Mouse (Mus musculus) cerebellum, postnatal 25 days (tissue): ENCODE data around the gene Cda.

Source experiments
- DNase-seq, 2 experiments: peaks; one replicate each; pipeline ENCODE4 v3.0.0; 2021; ENCODE audit warnings: mixed read lengths in 2 of 2

Cda gene

DNA sequence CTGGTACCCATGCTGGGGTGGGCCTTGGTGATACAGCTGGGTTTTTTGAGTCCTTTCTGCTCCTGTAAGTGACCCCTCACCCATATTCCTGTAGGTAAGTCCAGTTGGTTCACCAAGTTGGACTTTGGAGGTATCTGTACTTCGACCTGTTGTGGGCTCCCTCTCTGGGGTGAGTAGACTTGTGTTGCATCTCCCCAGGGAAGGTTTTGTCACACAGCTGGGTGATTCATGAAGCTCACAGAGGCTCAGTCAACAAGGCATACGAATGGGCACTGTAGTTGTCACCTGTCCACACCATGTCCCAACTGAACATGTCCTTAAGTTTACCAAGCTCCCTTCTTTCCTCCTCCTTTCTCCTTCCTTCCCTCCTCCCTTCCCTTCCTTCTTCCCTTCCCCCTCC is 1.2 kb downstream of the Cda start:
- no peak for DNase-seq

DNA sequence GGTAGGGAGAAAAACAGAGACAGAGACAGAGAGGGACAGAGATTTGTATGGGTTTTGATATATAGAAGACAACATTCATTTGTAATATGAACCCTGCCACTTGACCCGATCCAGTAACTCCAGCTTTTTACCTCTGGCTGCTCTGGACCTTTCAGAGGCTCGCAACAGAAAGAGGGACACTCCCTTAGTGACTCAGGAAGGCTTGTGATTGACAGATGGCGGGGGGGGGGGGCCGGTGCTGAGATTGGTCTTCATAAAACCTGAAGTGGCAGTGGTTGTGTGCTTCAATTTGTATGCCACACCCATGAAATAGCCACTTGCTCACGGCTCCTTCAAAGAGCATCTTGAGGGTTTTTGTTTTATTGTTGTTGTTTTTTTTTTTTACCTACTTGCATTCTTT is 4.3 kb downstream of the Cda start:
- no peak for DNase-seq

DNA sequence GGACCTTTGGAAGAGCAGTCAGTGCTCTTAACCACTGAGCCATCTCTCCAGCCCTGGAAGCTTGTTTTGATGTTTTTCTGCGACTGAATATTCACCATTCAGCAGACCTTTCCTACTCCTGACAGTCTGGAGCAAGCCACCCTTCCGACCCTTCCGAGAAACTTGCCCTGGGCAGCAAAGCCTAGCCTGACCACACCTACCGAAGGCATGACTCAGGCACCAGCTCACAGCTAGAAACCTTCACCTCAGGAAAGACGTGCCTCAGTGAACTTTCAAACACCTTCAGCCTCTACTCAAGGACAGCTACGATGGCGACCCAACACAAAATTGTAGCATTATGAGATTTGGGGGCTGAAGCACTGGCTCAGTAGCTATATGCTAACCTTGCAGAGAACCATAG is 4.9 kb downstream of the Cda start:
- no peak for DNase-seq

DNA sequence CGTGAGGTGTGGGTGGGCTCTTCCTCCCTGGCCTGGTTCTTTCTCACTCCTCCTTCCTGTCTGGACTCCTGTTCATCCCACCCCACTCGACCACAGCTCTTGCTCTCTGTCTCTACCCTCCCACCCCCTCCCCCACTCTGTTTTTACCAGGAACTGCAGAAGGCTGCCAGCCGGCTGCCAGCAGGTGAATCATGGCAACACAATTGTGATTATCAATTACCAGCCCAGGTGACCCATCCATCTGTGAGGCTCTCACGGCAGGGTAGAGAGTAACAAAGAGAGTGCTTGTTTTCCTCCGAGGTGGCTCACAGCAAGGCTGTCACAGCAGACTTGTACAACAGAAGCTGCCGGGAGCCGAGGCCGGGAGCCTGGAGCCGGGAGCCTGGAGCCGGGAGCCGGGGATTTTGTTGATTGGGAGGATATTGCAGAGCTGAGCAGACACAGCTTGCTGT is 6.4 kb downstream of the Cda start:
- DNase-seq, result peak; percentile 49 to 60

DNA sequence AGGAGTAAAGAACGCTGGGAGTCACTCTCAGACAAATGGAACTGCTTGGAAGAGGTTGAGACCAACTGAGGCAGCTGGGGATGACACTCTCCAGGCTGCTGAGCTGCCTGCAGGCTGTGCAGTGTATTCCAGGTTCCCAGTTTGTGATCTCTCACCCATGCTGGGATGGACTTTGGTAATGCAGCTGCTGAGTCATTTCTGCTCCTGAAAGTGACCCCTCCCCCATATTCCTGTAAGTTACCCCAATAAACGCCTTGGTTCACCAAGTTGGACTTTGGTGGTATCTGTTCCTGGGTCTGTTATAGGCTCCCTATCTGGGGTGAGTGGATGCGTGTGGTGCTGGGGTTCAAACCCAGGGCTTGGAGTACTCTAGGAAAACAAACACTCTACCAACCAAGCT is 9.6 kb downstream of the Cda start:
- DNase-seq, result no peak

DNA sequence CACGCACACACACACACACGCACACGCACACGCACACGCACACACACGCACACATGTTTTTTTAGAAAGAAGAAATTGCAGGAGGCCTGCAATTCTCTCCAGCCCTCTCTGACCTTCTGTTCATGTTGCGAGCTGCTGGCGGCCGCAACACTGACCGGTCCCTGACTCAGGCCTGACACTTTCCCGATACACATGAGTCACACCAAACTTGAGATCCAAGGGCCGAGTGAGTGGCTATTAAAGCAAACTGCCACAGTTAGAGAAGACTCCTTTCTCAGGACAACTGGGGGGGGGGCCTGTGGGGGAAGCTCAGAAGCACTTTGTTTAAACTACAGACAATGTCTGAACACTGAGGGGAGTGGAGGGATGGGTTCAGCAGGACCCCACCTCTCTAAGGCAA is 11.2 kb downstream of the Cda start:
- DNase-seq, result no peak

DNA sequence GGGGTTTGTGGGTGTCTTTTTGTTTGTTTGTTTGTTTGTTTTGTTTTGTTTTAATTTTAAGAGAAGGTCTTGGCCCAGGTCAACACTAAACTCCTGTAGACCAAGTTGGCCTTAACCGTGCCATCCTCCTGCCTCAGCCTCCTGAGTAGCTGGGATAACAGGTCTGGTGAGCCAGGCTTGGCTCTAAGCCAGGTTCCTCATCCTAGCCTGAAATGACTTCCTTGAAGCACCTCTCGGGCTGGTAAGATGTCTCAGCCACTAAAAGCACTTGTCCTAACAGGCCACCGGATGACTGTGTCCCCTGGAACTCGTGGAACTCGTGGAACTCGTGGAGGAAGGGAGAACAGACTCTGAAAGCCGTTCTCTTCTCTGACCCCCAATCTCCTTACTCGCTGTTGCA is 11.7 kb downstream of the Cda start:
- no peak for DNase-seq

DNA sequence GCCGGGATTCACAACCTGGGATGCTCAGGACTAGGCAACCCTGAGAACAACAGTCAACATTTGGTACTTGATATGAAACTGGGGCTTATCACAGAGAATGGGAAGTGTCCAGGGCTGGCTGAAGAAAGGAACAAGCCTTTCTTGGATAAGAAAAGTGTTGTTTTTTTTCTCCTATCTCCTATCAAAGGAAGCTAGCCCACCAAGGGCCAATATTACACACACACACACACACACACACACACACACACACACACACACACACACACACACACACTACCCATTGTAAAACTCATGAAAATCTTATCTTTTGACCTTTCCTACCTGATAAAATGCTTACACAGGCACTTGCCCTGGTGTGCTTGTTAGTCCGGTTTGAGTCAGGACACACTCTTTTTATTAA is 12.3 kb downstream of the Cda start:
- no peak for DNase-seq

DNA sequence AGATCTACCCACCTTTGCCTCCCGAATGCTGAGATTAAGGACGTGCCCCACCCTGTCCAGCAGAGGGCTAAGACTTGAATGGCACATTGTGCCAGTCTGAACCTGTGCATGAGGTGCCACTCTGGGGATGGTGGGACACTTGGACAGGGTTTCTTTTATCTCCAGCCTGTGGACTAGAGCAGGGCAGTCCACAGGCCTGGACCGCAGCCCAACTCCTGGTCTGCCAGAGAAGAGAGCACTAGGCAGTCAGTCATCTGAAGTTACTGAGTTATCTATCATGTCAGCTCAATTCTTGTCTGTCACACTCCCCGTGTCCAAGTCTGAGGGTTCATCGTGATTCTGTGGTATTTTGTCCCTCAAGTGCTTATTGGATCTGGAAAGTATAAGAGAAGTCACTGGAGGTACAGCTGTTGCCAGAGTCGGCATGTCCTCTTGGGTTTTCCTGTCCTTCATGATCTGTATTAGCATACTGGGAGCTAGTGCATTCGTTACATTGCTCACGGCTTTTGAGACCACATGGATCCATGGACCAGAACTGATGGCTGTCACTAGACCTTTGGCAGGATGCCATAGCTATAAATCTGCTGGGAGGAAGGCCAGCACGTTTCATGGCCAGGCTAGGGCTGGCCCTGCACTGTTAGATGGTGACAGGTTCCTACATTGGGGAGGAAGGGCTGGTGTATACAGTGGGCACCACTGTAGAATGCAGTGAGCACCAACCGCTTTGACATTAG is 14.2 kb downstream of the Cda start:
- DNase-seq, result no peak

DNA sequence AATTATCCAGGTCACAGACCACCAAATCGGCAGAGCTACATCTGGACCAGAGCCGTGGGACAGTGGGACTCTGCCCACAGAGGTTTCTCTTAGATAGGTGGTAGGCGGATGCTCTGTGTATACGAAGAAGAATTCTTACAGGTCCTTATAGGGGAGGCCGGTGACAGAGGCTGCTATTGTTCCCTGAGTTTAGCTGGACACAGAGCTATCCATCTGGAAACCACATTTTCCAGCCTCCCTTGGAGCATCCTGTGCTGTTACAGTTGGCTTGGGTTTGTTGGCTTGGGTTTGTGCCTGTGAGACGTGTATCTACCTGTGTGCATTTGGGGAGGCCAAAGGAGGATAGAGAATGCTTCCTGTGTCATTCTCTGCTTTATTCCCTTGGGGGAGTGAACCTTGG is 15.1 kb downstream of the Cda start:
- no peak for DNase-seq

DNA sequence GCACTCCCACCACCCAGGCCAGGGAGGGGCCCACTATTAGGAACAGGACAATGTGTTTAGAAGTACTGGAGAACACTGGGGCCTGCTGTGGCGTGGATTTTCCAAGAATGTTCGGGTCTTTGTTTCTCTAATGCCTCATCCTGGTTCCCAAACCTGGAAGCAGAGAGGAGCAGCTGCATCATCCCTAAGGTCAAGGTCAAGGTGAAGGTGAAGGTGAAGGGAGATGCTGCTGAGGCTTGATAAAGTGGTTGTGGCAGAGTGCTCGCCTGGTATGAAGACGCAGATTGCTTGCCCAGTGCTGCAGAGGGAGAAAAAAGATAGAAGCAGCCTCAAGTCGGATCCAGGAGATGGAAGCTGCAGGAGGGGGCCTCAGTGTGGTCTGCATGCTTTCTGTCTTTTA is 16.0 kb downstream of the Cda start:
- DNase-seq, result no peak

DNA sequence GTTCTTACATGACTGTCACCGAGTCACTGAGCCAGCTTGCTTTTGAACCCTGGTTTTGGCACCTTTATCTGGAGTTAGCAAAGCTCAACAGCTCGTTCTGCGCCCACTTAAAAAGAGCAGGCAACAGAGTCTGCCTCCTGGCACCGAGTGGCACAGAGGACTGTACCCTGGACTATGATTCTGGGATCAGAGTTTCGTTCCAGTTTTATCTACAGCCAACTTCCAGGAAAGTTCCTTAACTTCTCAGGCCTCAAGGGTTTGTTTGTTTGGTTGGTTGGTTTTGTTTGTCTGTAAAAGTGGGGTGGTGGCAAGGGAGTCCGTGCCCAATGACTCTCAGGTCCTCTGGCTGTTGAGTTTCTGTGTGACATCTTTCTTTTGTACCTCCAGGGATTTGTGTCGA is 19.1 kb downstream of the Cda start:
- DNase-seq, result no peak

DNA sequence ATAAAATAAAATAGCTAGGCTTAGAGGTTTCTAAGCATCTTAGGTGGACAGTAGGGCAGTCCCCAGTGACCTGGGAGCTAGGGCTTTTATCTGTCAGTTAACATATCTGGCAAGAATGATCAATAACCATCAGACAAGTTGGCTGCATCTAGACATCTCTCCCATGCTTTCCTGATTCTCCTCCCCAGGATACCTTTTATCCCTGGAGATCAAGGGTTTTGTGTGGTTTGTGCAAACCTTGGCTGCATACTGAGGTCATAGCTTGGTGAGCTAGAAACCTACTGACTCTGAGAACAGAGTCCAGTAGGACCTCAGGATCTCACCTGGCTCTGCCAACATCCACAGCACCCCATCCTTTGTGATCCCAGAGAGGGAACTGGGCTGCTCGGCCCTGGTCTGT is 20.5 kb downstream of the Cda start:
- no peak for DNase-seq

DNA sequence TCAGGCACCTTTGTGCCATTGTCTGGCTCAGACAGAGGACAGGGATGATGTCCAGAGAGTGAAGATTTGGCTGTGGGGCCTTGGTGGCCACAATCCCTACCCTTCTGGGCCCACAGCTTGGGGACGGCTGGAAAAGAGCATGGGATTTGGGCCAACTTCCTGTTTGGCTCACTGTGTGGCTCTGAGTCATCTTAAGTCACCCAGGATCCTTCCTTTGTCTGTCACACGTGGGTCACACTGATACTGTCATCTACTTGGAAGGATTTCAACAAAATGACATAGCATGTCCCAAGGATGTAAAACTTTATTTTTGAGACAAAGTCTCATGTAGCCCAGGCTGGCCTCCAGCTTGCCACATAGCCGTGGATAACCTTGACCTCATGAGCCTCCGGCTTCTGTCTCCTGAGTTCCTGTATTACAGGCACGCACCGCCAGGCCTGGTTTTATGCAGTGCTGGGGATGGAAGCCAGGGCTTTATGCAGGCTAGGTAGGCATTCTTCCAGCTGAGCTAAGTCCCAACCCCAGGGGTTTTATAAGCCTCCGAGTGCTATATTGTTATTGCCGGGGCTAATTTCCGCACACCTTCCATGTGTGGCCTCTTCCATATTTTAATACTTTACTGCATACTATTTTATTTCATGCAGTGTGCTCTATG is 22.8 kb downstream of the Cda start:
- DNase-seq, result peak; percentile 56 to 64

DNA sequence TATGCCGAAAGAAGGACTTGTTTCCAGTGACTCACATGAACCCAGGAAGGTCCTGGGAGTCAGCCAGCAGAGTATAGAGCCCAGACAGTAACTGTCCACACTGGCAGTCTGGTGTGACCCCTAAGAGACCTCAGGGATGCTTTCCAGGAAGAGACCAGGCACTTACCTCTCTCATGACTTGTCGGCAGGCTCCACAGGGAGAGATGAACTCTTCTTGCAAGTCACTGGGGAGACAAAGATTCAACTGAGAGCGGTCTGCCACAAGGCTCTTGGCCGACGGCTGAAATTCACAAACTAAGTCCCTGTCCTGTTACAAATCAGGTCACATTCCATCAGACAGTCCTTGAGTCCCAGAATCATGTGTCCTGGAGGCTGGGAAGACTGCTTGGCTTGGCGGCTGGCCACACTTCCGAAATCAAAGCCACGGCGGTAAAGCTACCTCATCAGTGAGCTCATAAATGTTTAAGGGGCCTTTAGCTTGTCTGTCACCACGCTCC is 24.4 kb downstream of the Cda start:
- DNase-seq, result peak; percentile 62 to 74

DNA sequence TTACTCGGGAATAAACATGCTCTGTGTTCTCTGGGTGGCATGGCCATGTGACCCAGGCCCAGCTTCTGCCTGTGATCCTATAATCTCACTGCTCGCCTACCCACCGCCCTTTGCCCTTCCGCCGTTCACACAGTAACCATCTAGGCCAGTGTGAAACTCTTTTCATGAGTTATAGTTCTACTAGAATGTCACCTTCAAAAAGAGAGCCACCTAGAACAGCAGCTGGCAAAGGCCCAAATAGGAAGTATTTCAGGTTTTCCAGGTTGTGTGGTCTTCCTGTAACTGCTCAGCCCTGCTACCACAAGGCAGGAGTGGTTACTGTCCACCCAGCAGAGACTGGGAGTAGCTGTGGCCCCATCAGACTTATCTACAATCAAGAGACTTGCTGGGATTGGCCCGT is 25.0 kb downstream of the Cda start:
- no peak for DNase-seq

DNA sequence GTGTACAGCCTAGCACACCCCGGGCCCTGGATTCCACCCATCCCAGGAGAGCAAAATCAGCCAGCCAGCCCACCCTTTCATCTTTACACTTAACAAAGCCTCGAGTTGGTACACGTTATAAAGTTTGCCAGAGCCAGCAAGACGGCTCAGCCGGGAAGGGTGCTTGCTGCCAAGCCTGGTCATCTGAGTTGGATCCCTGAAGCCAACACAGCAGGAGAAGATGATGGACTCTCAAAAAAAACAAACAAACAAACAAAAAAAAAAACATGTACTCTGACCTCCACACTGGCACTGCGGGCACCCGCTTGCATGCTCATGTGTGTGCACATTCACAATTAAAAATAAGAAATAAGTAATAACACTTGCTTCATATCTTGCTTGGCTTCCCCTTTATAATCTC is 25.7 kb downstream of the Cda start:
- peak in 1 of 2 experiments; percentile 27 for DNase-seq

DNA sequence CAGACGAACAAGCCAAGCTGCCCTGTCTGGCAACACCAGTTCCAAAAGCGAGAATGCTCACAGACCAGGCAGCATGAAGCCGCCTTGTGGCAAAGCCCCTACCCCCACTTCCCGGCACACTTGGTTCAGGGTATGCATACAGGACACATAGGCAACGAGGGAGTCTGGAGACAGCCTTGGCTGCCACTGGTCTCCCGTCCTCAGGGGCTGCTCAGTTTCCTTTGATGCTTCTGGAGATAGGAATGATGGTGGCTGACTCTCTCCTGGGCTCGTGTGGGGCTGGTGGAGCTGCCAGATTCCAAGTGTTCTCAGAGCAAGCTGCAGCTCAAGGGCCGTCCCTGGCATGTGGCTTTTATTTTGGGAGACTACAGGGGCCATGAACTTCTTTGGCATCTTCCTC is 26.4 kb downstream of the Cda start:
- DNase-seq, result peak; percentile 23 to 30

DNA sequence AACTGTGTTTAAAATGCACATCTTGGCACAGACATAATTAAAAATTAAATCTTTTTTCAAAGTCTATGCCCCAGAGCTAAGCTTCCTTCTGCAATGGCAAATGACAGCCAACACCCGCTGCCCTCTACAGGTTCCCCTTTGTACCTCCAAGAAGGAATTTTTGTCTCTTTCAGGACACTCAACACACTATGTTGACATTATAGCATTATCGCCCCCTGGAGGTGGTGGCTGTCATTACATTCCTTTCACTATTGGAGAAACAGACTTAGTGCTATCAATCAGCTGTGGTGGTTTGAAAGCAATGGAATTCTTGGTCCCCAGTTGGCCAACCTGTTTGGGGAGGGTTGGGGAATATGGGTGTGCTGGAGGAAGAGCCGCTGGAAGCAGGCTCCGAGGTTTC is 27.8 kb downstream of the Cda start:
- peak; percentile 61 to 80 for DNase-seq

DNA sequence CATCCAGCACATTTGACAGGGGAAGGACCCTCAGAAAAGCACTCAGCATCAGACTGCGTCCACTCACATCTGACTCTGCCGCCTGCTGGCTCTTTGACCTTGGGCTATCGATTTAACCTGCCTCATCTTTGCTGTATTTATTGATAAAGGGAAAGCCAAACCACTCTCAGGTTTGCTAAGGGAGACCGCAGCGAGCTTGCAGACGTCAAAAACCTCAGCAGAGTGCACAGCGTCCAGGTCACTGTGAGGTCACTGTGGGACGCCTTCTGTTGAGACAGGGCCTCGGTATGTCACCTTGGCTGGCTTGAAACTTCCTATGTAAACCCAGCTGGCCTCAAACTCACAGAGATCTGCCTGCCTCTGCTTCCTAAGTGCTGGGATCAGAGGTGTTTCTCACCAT is 30.5 kb downstream of the Cda start:
- DNase-seq, result no peak

DNA sequence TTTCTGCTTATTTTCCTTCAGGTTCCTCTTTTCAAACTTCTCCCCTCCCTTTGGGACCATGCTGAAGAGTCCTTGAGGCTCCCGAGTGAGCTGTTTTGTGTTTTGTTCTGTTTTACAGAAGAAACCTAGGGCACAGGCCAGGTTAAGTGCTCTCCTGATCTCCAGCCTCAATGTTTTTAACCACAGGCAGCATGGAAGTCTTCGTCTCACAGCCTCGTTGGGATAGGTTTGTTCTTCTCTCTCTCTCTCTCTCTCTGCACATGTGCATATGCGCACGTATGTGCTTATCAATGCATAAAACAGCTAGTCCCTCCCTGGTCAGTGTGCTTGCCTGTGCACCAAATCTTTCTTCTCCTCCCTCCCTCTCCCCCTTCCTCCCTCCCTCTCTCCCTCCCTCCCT is 30.9 kb downstream of the Cda start:
- DNase-seq, result no peak

DNA sequence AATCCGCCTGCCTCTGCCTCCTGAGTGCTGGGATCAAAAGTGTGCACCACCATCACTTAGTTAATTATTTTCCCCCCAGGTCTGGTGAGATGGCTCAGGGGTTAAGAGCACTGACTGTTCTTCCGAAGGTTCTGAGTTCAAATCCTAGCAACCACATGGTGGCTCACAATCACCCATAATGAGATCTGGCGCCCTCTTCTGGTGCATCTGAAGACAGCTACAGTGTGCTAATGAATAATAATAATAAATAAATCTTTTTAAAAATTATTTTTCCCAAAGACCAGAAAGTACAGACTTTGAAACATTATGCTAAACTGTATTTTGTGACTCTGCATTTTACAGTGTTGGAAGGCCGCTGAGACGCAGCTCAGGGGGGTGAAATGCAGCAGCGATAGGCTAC is 32.1 kb downstream of the Cda start:
- DNase-seq, result no peak

DNA sequence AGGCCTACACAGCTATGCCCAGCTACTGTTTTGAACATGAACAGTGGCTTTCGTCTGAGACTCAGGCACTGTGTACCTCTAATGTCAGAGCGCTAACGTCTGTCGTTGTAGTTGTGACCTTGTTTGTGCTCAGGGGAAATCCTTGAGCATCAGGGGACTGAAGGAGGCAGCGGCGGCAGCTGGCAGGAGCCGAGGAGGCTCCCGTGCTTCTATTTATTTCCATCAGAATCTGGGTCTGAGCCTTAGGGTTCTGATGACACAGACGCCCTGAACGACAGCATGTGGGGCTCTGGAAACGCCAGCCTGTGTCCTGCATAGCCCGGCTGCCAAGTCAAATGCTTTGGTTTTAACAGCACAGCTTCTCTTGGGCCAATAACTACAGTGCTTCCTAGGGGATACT is 32.8 kb downstream of the Cda start:
- peak in 1 of 2 experiments; percentile 31 for DNase-seq

DNA sequence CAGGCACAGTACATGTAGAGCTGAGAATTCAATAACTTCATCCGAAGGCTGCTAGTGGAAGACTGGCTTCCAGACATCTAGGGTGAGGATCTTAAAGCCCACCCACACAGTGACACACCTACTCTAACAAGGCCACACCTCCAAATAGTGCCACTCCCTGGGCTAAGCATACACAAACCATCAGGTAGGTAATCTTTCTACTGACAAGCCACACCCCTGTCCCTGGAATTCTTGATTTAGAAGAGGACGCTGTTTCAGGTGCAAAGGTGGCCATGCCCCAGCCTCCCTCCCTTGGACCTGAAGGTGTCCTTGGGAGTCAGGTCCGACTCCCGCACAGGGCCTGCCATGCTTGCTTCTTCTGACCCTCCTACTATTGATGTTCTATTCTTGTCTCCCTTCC is 34.7 kb downstream of the Cda start:
- no peak for DNase-seq

DNA sequence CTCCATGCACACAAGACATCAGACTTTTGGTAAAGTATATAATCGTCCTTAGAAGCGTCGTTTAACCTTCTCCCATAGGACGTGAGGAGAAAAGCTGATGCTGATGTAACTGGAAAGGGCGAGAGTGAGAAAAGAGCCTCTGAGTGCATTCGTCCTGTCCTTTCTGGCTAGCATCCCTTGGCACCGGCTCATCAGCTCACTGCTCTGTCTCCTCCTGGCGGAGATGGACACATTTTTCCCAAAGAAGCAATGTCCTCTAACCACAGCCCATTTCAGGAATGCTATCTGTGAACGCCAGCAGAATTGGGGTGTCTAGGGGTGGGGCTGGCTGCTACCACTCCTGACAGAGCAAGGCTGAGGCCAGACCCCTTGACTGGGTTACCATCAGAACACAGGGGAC is 36.1 kb downstream of the Cda start:
- peak; percentile 58 to 71 for DNase-seq
